Mouse (Mus musculus) thymus, postnatal 36 days (tissue): ENCODE measurements around the gene Itm2c.

ENCODE experiments used
- DNase-seq, 2 experiments: peaks; one replicate each; pipeline ENCODE4 v3.0.0; 2022; ENCODE audit warnings: mixed read lengths in 2 of 2

Gene Itm2c

DNA sequence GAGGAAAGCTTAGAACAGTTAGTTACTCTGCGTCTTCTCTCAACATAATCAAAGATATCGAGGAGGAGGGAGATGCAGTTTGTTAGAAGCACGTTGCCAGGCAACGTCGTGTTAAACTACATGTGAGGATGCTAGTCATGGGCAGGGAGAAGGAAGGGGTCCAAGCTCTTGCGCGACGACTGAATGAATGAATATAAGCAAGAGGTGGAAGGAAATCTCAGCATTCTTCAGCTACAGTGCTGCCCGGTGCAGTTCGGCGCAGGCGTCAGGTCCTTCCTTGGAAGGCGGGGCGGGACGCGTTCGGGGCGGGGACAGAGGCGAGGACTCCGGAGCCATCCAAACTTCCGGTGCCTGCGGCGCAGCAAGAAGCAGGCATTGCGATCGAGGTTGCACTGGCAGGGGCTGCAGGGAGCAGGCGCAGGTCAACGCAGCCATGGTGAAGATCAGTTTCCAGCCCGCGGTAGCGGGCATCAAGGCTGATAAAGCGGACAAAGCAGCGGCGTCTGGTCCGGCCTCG, at the start of gene Itm2c:
Gene Itm2c, plus strand, starts transcription at position 51 of the 517 bp plus-strand sequence.
- peak; percentile 86 to 87 for DNase-seq

DNA sequence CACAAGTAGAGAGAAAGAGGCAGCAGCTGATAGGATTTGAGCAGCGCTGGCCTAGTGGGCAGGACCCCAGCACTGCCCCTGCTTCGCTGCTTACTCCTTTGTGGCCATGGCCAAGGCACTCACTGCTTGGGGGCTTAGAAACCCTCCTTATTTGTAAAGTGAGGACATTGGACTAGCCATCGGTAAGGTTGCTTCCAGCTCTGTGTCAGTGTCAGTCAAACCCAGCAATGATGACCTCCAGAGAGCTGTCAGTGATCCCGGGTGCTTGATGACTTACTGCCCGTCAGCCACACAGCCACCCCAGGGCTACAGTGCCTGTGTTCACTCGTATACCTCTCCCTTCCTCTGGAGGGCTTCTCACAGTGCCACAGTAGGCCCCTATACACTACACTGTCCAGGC, 49.1 kb upstream of the Itm2c start:
- no peak for DNase-seq

DNA sequence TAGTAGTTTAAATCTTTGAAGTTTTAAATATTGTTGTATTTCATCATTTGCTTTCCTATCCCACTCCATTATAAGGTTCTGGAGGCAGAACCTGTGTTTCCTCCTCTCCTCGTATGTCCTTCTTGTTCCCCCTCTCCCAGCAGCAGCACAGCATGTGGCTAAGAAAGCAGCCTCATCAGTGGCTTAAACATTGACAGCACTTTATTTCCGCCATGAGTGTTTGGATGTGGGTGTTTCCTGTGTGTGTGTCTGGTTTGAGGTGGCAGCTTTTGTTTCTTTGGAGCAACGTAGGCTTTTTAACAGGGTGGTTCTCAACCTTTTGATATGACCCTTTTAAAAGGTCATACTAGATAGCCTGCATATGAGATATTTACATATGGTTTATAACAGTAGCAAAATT, 48.6 kb upstream of the Itm2c start:
- DNase-seq = no peak

DNA sequence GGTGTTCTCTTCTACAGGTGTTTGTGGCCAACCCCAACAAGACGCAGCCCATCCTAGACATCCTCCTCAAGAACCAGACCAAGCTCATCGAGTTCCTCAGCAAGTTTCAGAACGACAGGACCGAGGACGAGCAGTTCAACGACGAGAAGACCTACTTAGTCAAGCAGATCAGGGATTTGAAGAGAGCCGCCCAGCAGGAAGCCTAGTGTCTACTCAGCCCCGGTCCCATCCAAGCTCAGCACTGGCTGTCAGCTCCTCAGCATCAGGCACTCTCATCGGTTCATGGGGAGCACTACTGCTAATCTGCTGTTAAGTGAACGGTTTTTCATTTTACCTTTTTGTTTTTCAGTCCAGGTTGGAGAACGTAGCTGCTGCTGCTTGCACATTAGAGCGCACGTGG, 45.1 kb upstream of the Itm2c start:
- no peak for DNase-seq

DNA sequence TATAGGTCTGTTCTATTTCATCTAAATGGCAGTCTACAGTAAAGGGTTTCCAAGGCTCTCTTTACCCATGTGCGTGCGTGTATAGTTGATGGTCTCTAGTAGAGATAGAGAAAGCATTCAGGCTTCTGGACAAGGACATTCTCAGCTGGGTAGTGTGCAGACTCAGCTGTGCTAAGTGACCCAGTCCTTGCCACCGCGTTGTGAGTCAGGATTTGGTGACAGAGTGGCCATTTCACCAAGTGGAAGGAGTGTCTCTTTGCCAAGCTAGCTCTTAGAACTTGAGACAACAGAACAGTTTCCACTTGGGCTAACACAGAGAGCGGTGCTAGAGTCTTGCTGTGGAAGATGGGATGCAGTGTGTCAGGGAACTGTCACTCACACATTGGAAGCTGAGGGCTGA, 43.2 kb upstream of the Itm2c start:
- no peak for DNase-seq

DNA sequence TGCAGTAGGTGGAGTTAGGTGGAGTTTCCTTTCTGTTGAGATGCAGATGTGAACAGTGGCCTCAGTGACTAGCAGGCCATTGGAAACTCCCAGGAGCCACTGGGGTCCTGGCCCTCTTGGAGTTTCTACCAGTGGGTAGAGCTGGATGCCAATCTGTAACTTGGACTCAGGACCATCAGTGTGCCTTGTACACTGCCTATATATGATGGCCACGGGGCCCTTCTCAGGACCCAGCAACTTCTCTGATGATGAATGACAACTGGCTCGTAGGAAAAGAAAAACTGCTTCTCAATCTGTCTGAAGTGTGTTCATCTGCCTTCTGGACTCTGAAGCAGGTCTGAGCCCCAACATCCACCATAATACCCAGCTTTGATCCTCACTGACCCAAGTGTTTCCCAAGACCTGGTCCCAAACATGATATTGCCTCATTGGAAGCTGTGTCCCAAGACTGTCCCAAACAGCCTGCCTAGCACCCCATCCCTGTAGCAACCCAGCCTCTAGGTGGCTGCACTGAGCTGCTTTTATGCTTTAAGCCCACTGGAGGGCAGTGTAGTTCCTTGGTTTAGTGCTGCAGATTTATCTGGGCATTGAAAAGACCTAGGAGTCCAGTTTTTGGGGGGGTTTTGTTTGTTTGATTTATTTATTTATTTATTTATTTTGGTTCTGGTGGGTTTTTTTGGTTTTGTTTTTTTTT, 40.9 kb upstream of the Itm2c start:
- peak; percentile 66 to 70 for DNase-seq

DNA sequence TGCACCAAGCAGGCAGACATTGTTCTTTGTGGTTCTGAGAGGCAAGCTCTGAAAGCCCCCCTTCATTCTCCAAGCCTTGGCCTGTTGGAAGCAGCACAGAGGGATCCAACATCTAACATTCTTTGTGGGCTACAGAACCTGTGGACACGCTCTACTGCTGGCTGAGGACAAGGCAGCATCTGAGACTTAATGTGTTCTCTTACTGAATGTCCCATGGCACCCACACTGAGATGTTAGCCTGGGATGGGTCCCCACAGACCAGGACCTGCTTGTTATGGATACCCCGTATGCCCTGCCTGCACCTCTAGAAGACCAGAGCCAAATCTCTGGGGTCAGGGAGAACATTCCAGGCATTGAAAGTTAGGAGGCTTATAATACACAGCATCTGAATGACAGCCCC, 40.2 kb upstream of the Itm2c start:
- no peak for DNase-seq

DNA sequence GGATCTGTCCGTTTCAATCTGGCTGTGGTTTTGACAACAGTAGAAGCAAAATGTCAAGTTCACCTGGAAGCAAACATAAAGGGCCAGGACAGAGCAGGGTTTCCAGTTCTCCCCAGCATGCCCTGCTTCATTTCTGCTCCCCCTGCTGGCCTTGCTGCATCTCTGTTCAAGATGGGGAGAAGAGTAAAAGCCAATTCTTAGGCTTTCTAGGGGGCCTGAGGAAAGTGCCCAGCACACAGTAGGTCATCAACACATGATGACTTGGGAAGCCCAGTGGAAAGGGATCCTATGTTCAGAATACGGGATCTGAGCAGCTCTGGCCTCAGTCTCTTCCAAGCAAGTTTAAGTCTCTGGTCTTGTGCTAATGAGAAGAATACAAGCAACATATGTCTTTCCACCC, 39.6 kb upstream of the Itm2c start:
- no peak for DNase-seq

DNA sequence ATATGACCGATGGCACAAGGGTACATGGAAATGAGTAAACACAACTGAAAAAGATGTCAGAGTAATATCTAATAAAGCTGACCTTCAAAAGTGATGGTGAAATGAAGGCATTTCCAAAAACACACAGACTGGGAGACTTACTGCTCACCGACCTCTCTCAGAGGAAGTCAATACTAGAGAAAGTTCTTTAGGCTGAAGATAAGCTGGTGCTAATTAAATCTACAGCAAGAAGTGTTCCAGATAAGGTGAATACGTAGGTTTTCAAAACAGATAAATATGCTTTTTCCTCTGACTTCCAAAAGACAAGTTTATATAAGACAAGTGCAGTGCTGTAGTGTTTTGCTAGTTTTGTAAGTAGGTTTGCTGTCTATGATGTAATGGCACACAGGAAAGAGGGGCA, 37.8 kb upstream of the Itm2c start:
- no peak for DNase-seq

DNA sequence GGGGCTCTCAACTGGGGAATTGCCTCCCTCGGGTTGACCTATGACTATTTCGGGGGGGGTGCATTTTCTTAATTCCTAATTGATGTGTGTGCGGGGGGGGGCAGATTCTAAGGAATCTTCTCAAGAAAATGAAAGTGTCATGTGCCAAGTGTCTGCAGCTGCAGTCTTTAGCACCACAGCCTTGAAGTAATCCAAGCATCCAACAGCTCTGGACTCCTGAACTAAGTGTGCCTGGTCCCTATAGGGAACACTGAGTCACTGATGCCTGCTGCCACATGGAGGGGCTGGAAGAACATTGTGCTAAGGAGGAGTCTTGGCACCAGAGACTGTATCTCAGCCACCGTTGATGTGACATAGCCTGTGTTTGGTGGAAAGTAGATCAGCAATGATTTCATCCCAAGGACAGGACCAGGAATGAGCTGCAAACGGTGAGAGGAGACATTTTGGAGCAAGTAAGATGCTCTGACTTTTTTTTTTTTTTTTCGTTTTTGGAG, 36.8 kb upstream of the Itm2c start:
- no peak for DNase-seq

DNA sequence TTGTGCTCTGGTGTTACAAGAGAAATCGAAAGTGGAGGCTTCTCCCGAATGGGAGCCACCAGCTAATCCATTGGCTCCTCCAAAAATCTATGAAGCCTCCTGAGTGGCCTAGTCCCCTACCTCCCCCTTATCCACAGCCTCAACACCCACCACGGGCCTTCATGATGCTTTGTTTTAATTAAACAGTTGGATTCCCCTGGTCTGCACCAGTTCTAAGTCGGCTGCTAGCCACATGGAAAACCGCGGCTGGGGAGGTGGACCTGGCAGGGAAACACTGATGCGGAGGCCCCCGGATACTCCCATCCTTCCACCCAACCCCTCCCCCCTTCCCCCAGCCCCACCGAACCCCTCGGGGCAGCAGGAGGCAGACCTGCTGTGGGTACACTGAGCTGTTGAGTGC, 29.7 kb upstream of the Itm2c start:
- no peak for DNase-seq

DNA sequence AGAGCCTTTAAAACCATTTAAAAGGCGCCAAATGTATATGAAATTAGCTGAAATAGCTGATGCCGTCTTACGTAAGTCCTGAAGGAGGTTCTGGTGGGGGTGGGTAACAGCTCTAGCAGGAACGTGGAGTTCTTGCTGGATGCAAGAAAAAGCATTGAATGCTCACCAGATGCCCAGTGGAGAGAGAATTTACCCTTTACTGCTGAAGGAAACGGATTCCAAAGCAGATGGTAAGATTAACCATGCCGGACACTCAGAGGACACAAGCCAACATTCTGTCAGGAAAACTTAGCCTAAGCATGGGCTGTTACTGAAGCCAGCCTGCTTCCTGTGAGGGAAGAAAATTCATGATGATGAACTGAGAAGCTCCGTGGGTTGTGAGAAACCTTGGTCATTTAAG, 24.1 kb upstream of the Itm2c start:
- DNase-seq = no peak

DNA sequence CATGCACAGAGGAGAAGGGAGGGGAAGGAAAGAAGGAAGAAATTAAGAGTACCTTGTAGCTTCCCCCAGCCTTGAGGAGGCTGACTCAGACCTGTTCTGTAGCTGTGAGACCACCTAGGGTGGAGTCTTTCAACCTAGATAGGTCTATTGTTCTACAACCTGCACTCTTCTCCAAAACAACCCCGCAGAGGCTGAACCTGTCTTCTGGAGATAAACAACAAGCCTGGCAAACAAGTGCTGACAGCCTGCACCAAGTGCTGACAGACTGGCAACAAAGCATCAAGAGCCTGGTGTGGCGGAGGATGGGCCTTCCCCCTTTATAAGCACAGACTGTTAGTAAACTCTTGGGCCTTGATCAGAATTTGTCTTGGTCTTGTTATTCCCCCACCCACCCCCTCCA, 23.5 kb upstream of the Itm2c start:
- no peak for DNase-seq

DNA sequence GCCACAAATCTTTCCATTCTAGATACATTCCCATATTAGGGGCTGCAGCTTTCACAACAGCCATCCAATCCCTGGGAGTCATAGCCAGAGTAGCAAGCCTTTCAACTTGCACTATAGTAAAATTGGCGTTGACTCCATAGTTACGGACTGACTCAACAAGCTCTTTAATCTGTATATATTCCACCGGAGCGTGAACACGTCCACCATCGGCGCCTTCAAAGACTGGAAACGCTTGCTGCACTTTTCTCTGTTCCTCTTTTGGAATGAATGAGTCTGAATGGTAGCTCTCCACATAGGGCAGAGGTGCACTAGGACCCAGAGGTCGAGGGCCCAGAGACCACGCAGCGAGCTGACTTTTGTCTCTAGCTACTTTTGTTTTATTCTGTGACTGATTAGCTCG, 12.1 kb upstream of the Itm2c start:
- DNase-seq = no peak

DNA sequence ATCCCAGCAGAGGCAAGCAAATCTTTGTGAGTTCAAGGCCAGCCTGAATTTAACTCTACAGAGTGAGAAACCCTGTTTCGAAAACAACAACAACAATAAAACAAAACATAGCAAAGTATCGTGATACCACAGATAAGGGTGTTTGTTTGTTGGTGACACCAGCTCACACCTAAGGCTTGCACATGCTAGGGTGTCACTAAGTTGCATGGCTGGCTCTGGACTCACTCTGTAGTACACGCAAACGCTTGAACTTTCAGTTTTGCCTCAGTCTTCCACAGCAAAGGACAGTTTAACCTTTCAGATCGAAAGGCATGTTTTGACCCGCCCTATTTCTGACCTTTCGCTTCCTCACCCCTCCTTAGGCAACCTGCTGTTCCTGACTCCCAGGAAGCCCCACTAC, 6.9 kb upstream of the Itm2c start:
- DNase-seq = no peak

DNA sequence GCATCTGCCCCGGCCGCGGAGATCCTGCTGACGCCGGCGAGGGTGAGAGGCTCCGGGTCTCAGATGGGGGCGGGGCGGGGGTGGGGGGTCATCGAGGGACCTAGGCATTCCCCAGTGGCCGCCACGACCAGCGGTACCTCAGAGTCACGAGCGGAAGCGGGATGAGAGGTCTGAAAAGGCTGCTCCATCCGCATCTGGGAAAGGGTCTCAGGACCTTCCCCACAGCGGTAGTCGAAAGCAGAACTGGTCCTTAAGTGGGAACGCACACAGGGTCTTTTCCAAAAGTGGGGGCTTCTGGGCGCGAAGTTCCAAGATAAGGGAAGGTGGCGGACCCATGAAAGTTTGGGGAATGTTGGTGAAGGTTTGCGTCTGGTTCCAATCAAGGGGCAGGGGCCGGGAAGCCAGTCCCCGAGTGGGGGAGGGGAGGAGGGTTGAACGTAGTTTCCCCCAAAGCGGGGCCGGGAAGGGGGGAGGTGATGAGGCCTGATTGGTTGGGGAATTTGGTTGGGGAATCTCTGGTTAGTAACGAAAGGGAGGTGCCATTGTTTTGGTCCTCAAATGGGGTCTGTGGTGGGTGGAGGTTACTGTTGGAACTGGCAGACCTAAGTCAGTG, 773 bp downstream of the Itm2c start:
- peak; percentile 51 to 55 for DNase-seq

DNA sequence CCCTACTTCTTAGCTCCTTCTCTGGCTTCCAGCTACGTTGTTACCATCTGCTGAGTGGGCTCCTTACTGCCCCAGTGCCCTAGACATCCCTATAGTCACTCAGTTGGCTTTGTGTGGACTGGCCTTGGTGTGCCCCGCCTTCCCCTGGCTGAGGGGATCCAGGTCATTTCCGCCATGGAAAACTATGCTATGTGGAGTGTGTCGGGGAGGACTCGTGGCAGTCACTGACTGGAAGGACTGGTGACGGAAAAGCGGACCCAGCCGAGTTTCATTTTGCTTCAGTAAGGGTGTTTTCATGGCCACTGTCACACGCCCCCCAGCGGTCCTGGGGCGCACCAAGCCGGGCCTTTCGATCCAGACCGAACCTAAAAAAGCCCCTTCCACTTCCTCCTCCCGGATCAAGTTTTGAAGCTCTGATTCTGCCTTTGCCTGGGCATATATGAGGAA, 1.3 kb downstream of the Itm2c start:
- peak; percentile 55 to 61 for DNase-seq

DNA sequence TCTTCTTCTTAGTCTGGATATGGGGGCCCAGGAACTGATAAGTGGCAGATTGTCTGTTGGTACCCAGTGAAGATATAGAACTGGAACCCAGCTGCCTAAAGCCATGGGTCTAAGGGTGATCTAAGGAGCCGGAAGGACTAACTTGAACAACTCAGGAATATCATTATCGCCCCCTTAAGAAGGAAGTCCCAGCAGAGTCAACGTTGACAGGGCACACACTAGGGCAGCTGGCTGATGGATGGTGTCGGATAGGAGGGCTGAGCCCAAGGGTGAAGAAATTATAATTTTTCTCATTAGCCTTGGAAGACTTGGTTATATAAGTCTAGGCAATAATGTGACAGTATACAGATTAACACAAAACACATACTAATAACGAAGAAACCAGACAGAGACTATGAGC, 2.0 kb downstream of the Itm2c start:
- DNase-seq = no peak

DNA sequence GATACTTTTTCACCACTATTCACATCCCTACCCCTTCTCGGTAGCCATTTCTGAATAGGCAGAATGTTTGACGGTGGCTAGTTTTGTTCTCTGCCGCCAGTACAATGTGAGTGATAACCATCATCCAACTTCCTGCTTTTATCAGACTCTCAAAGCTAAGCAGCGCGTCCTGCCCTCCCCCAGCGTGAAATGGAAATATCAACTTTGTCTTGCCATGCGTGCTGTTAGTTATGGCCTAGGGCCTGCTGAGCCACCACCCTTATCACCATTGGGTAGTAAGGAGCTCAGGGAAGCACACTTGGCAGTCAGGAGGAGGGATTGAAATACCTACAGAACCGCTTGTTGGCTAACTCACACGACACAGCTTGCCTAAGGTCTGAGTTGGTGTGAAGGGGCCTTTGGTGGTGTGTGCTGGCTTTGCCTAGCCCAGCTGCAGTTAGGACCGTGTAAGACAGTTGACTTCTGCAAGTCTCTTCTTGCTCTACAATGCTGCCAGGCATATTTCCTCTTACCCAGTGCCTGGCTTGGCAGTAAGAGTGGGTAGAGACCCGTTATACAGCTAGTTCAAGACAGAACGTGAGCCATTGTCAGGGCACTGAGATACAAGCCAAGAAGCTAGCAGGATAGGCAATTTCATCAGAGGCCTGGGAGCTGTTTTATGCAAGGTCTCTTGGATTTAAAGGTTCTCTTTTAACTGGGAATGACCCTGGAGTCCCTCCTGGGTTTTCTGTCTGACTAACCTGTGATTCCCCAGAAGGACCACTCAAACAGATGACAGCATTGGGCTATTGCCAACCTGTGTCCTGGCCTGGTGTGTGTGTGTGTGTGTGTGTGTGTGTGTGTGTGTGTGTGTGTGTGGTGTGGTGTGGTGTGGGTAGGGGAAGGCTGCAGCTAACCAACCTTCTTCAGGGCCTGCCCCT, 3.0 kb downstream of the Itm2c start:
- no peak for DNase-seq

DNA sequence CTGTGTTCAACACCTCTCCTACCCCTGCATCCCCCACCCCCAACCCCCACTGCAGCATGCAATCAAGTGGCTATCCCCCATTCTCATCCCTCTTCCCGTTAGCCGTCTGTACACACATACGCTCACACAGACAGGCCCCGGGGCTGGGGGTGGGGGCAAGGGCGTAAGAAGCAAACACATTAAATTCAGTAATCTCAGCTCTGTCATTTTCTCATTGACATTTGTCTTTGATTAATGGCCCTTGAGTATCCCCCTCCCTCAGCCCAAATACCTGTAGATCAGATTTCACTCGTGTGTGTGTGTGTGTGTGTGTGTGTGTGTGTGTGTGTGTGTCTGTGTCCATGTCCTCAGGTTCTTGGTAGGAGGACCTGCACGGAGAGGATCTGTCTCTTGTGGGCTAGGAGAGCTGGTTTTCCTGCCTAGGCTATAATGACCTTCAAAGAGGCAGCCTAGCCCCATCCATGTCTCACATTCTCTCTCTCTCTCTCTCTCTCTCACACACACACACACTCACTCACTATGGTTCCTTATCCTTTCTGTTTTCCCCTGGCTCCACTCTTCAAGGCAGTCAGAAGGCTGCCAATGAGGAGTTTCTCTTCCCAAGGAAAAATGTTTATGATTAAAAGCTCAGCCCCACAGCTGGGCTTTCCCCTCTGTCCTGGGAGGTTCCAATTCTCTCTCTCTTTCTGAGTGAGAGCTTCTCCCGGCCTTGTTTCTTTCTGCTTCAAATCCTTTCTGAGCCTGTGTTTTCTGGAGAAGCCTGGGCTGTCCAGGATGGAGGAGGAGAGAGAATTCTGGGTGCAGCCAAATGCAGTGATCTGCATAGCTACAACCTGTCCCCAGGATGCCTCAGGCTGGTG, 4.0 kb downstream of the Itm2c start:
- DNase-seq = no peak

DNA sequence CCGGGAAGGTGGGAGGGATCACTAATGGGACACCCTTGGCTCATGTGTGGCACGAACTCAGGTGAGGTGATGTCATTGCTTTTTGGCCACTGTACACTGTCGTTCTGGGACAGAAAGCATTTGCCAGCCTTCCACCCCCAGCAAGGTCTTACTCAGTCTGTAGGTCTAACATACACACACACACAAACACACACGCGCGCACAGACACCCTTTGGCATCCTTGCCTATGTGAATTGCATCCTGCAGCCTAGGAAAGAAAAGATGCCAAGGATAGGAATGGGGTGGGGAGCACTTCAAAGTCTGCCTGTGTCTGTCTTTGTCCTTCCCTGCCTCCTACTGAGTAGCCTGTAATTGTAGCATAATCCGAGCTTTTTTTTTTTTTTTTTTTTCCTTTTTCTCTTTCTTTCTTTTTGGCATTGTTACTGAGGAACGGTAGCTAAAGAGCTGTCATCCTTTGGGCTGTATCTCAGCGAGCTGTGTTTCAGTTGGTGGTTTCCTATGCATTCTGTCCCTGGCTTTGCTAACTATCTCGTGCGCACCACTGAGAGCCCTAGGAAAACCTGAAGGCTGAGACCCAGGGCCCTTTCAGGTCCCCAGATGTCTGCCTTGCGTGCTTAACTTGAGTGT, 4.8 kb downstream of the Itm2c start:
- DNase-seq = no peak

DNA sequence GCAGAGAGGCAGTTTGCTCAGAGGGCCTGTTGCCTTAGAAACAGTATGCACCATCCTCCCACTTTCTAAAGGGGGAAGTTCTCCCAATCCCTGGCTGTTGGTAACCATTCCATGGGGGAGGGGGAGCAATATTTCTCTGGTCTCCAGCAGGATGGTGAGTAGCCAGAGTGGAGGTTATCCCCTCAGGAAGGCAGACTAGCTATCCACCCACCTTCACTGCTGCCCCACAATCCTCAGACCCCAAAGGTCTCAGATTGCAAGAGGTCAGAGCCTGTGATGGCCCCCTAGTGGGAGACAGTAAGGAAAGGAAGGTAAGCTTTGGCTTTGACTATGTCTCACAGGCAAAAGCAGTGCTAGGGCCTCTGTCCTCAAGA, 5.3 kb downstream of the Itm2c start:
- DNase-seq = no peak
